Mouse (Mus musculus): ENCODE data around the gene Hmgb3. TPM values are rescaled to one million over a fixed set of nuclear protein-coding genes. Genes with fewer than 3 reads are reported as not detected.

Hmgb3 gene
- polyA plus RNA-seq, 1 experiment = 44.9 TPM

DNA sequence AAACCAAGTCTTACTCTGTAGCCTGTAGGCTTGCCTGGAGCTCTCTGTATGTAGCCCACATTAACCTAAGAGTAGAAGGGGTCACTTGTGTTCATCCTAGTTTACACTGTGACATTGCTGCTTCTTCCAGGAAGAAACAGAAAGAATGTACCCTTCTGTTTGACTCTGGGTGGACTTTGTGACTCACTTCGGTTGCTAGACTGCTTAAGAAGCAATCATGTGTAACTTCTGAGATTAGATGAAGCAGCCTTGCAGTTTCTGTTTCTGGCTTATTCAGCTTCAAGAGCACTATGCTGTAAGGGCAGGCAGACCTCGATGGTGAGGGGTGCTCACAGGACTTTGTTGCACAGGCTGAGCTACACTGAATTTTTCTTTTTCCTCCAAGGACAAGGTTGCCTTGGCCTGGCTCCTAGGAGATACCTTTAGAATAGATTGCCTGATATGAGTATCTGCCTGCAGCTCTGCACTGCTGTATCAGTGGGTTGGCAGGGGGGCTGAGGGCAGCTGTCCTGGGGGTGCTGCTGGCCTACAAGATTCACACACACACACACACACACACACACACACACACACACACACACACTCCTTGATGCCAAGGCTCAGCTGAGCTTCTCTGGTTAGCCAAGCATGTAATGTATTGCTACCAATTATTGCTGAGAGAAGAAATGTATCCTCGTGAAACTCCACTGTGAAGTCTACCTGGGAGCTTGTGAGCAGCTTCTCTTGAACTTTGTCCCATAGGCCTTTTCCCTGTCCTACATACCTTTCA, 17.6 kb downstream of the Hmgb3 start:
- no peaks in the 10 kb centered on the region for H3K4me1 ChIP-seq (ENCODE audit: control insufficient read depth, insufficient read depth, low read length)
- TF ChIP-seq POLR2A (IDR thresholded peaks at IDR 0.05; ENCODE audit: extremely low read depth, insufficient read depth, low read length) = no peak
- TF ChIP-seq CTCF (IDR thresholded peaks at IDR 0.05; ENCODE audit: extremely low read depth, insufficient read depth, low read length) = no peak
- no peak overlapping the region for H3K4me3 ChIP-seq (ENCODE audit: insufficient read depth, low read length)
- H3K27ac ChIP-seq (ENCODE audit: insufficient read depth, low read length) = no peak overlapping the region

- Histone ChIP-seq H3K27ac (ENCODE audit: insufficient read depth, low read length) (no peak overlapping the region), H3K4me3 (ENCODE audit: insufficient read depth, low read length) (no peak overlapping the region), H3K4me1 (ENCODE audit: control insufficient read depth, insufficient read depth, low read length) (no peaks in the 10 kb centered on the region)
- TF ChIP-seq POLR2A (IDR thresholded peaks at IDR 0.05; ENCODE audit: extremely low read depth, insufficient read depth, low read length) (no peak), CTCF (IDR thresholded peaks at IDR 0.05; ENCODE audit: extremely low read depth, insufficient read depth, low read length) (no peak)
Measured at GRCm38 (mm10) chrX:71575550-71575949, 19.8 kb downstream of the Hmgb3 start.

DNA sequence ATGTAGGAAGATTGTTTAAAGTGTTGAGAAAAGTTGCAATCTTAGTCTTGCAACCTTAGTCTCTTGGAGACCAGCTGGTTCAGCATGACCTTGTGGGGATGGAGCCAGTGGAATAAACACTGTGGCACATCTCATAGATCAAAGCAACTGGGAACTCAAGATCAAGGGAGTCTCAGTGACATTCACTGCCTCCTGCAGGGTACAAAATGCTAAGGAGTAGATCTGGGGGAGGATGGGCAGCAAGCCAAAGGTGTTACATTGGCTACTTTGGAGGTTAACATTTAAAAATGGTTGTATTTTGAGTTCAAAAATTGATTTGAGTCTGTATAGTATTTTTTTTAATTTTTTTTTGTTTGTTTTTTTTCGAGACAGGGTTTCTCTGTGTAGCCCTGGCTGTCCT, 33.5 kb downstream of the Hmgb3 start:
- no peak overlapping the region for H3K27ac ChIP-seq (ENCODE audit: insufficient read depth, low read length)
- H3K4me1 ChIP-seq (ENCODE audit: control insufficient read depth, insufficient read depth, low read length) = no peaks in the 10 kb centered on the region
- no peak for TF ChIP-seq POLR2A (IDR thresholded peaks at IDR 0.05; ENCODE audit: extremely low read depth, insufficient read depth, low read length)
- no peak for TF ChIP-seq CTCF (IDR thresholded peaks at IDR 0.05; ENCODE audit: extremely low read depth, insufficient read depth, low read length)
- H3K4me3 ChIP-seq (ENCODE audit: insufficient read depth, low read length) = no peak overlapping the region

GRCm38 (mm10) chrX:71601052-71601611, 45.4 kb downstream of the Hmgb3 start:
- TF ChIP-seq CTCF (IDR thresholded peaks at IDR 0.05; ENCODE audit: extremely low read depth, insufficient read depth, low read length) (peak; percentile 29; the same call in 1 of the 2 replicates), POLR2A (IDR thresholded peaks at IDR 0.05; ENCODE audit: extremely low read depth, insufficient read depth, low read length) (no peak)
- no peaks in the 10 kb centered on the region for H3K4me1 ChIP-seq (ENCODE audit: control insufficient read depth, insufficient read depth, low read length)
- H3K4me3 ChIP-seq (ENCODE audit: insufficient read depth, low read length) = 0 out of 2 replicates have a peak overlapping the region, but pooled peaks have one; percentile 2
- no peak overlapping the region for H3K27ac ChIP-seq (ENCODE audit: insufficient read depth, low read length)

Other genes with a start within 250 kb of the Hmgb3 start
- 24.1 and 29.7 TPM in 2 replicates for gene Mtmr1, start 191.2 kb upstream of the Hmgb3 start, polyA plus RNA-seq (2012; rRNA removed)
- gene Cd99l2, start 63.1 kb upstream of the Hmgb3 start, polyA plus RNA-seq (2012; rRNA removed) = 56.4 and 56.6 TPM in 2 replicates
- gene Gpr50, start 107.7 kb downstream of the Hmgb3 start, polyA plus RNA-seq (2012; rRNA removed) = 0.21 and 0.31 TPM in 2 replicates